8 mouse cellular contexts compared by ENCODE assay signal in the genomic region with DNA sequence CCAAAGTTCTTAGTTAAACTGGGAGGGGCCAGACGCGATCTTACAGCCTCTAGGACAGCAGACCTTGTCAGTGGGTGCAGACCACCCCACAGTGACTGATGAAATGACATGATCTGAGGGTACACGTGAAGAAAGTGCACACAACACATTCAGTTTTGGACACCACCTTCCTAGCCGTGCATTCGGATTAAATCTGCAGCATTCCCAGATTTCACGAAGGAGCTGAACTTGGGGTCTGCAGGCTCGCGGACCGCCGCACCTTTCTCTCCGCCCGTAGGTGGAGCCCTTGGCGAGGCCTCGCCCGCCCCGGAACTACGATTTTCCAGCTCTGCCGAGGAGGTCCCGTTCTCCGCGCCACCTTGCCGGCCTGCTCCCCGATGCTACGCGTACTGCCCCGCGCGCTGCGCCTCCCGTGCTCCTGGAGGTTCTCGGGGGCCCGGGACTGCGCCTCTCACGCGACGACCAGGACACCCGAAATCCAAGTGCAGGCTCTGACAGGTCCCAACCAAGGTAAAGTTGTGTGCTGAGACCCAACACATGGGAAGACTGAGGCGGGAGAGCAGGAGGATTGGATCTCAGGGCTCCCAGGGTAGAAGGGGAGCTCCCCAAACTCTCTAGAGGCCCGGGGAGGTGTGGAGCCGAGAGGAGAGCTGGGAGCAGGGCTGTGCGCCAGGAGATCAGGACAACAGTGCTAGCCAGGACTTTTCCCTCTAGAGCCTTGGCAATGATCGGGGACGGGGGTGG. TPM values are rescaled to one million over a fixed set of nuclear protein-coding genes. Genes with fewer than 3 reads are reported as not detected.
A peak's percentile ranks its signal among the peaks of the same experiment; 100 is the strongest.
DNase-seq lines count a peak whose midpoint lies in the region; ATAC-seq and TF ChIP-seq lines count a peak whose summit lies in the region.

A gene (plus strand): TSS at position 286 of the 744 bp plus-strand sequence.

- no peak within 1 kb of the TSS for H3K27ac ChIP-seq in cortical plate, adult 2 months (ENCODE audit: insufficient read depth, low read length)
- no peak within 1 kb of the TSS for H3K27ac ChIP-seq in intestine, embryonic 15.5 days

- H3K4me2 ChIP-seq in intestine, embryonic 15.5 days (replicated peaks): peak within 1 kb of the TSS; percentile 87

- H3K9ac ChIP-seq in intestine, embryonic 15.5 days: peak within 1 kb of the TSS; percentile 56

- DNase-seq in gastrocnemius, postnatal 4 days (ENCODE audit: low spot score in 2 of 2): peak; percentile 22 to 33
- DNase-seq in liver: peak; percentile 60
- DNase-seq in naive thymus-derived CD4-positive, alpha-beta T cell, adult 2 months (ENCODE audit: low read depth): peak; percentile 15
- peak; percentile 58 for DNase-seq in thymus, postnatal 14 days

- no peak for TF ChIP-seq POLR2A in cortical plate, adult 2 months (IDR thresholded peaks at IDR 0.05; ENCODE audit: extremely low read depth, insufficient read depth, low read length)

- peaks cover 13% of the 10 kb centered on the region for H3K4me1 ChIP-seq in megakaryocyte, embryonic 14.5 days
- no peaks in the 10 kb centered on the region for H3K4me1 ChIP-seq in cortical plate, adult 2 months (ENCODE audit: control insufficient read depth, insufficient read depth, low read length)
- H3K4me1 ChIP-seq in intestine, embryonic 15.5 days (replicated peaks): no peaks in the 10 kb centered on the region

- ATAC-seq in megakaryocyte, adult 5-6 weeks (ENCODE audit: poor library complexity, severe bottlenecking): no peak
- ATAC-seq in intestine, embryonic 15.5 days: peak; percentile 91

- peaks cover 5% of the 10 kb centered on the region; the same call in 1 of the 2 replicates for H3K9me3 ChIP-seq in megakaryocyte, embryonic 14.5 days
- H3K9me3 ChIP-seq in intestine, embryonic 15.5 days: no peaks in the 10 kb centered on the region

- H3K4me3 ChIP-seq in megakaryocyte, embryonic 14.5 days (replicated peaks): peak within 1 kb of the TSS; percentile 90
- H3K4me3 ChIP-seq in cortical plate, adult 2 months (ENCODE audit: insufficient read depth, low read length): peak within 1 kb of the TSS; percentile 43
- peak within 1 kb of the TSS; percentile 50 for H3K4me3 ChIP-seq in intestine, embryonic 15.5 days (replicated peaks)

- peaks cover 50% of the 10 kb centered on the region for H3K27me3 ChIP-seq in megakaryocyte, embryonic 14.5 days (replicated peaks)
- H3K27me3 ChIP-seq in intestine, embryonic 15.5 days (replicated peaks): no peaks in the 10 kb centered on the region

- TF ChIP-seq CTCF in cortical plate, adult 2 months (IDR thresholded peaks at IDR 0.05; ENCODE audit: extremely low read depth, insufficient read depth, low read length): no peak

- no peaks in the 10 kb centered on the region for H3K36me3 ChIP-seq in megakaryocyte, embryonic 14.5 days (replicated peaks; ENCODE audit: low read length)
- H3K36me3 ChIP-seq in intestine, embryonic 15.5 days: no peaks in the 10 kb centered on the region

- 1% methylated on average over 43 of the region's 43 CpGs for whole genome bisulfite sequencing in intestine, embryonic 15.5 days

RNA-seq across cellular contexts. Expression of the gene that starts here (rescaled TPM):
- 2.1 TPM in 1 of 2 replicates, not detected in the other for polyA plus RNA-seq in megakaryocyte, embryonic 14.5 days (2012; ENCODE audit: insufficient read depth, low replicate concordance)
- total RNA-seq in megakaryocyte, adult 5-6 weeks (2015): not detected in 2 replicates
- total RNA-seq in megakaryocyte, adult 5-6 weeks (2017): 1.1 and 1.2 TPM in 2 replicates
- polyA plus RNA-seq in cortical plate, adult 2 months (2012; rRNA removed): 49.6 and 58.1 TPM in 2 replicates
- total RNA-seq in gastrocnemius, postnatal 4 days (2021): 1 to 10 TPM; 3.4 to 5.0 TPM
- 30.8 and 37.3 TPM in 2 replicates for polyA plus RNA-seq in intestine, embryonic 15.5 days (2015; fragmentation: Nextera tagmentation; extraction: Ambion mirVana)

Comparison
In these comparisons a context has a peak if more than half of its experiments do, and no peak if none do; other contexts are left out.
1. RNA of the gene that starts here (polyA plus RNA-seq): 49.6 to 58.1 TPM in cortical plate, adult 2 months and 30.8 to 37.3 TPM in intestine, embryonic 15.5 days; 2.1 TPM in megakaryocyte, embryonic 14.5 days; every median in the first group is over 10 times any median in the second.
2. Peak in every context shown above with its lines, with median percentiles within 50 percentile points of each other: H3K4me3 ChIP-seq and DNase-seq.